Mouse (Mus musculus): ENCODE measurements around the gene Ralgps1. TPM values are rescaled to one million over a fixed set of nuclear protein-coding genes. Genes with fewer than 3 reads are reported as not detected.

Ralgps1 gene
- polyA plus RNA-seq, 1 experiment from 2014 or later, result 2.2 TPM

DNA sequence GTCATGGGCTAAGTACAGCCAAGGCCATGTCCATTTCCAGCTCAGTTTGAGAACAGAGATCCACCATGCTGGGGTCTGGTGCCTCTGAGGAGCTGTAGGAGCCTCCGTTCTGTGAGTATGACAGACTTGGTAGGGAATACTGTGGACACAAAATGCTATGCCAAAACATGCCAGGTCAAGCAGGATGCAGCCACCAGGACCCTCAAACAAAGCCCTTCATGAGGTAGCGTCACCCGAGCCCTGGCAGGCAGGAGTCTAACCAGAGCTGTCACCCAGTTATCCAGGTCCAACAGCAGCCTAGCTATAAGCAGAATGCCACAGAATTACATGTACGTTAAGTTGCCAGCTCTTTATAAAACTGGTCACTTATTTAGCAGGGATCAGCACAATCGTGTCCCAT is 51.8 kb downstream of the Ralgps1 start:
- Histone ChIP-seq H3K27ac (replicated peaks) (no peak overlapping the region), H3K9ac (ENCODE audit: low read length) (no peak overlapping the region), H3K4me3 (ENCODE audit: low read depth, low read length) (no peak overlapping the region), H3K27me3 (ENCODE audit: control insufficient read depth, insufficient read depth, low read length) (no peaks in the 10 kb centered on the region), H3K9me3 (ENCODE audit: control insufficient read depth, low read length) (no peaks in the 10 kb centered on the region), H3K4me1 (replicated peaks; ENCODE audit: control insufficient read depth, insufficient read depth) (0 out of 2 replicates have a peak, but pooled peaks cover 3% of the 10 kb centered on the region), H3K4me2 (replicated peaks; ENCODE audit: low read depth) (no peak overlapping the region), H3K36me3 (ENCODE audit: control insufficient read depth, insufficient read depth, low read length) (no peaks in the 10 kb centered on the region)
- no peak for DNase-seq (ENCODE audit: low spot score)
- 88% methylated on average over 5 of the region's 5 CpGs for WGBS
- ATAC-seq (ENCODE audit: low FRiP score, low TSS enrichment), result no peak
- TF ChIP-seq CTCF (IDR thresholded peaks at IDR 0.05; ENCODE audit: low read depth) (no peak), EP300 (optimal IDR thresholded peaks at IDR 0.05) (no peak)

DNA sequence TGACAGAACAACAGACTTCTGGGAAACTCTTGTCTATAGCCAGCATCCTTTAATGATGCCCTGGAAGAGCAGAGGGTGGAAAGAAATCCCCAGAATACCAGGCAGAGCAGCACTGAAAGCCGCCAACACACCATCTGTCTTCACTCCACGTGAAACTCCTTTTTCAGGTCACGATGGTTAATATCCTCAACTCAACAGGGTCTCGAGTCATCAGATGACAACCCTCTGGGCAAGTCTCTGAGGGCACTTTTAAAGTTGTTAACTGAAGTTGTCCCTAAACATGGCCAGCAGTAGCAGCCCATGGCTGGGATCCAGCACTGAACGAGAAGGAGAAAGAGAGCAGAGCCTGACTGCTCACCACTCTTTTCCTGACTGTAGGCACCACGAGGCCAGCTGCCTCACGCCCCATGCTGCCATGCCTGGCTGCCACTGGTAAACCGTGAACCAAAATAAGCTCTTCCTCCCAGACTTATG is 52.8 kb downstream of the Ralgps1 start:
- 62% methylated on average over 8 of the region's 8 CpGs for WGBS
- H3K4me1 ChIP-seq (replicated peaks; ENCODE audit: control insufficient read depth, insufficient read depth), result 0 out of 2 replicates have a peak, but pooled peaks cover 3% of the 10 kb centered on the region
- no peak overlapping the region for H3K9ac ChIP-seq (ENCODE audit: low read length)
- no peaks in the 10 kb centered on the region for H3K9me3 ChIP-seq (ENCODE audit: control insufficient read depth, low read length)
- H3K36me3 ChIP-seq (ENCODE audit: control insufficient read depth, insufficient read depth, low read length), result no peaks in the 10 kb centered on the region
- no peak for ATAC-seq (ENCODE audit: low FRiP score, low TSS enrichment)
- H3K4me3 ChIP-seq (ENCODE audit: low read depth, low read length), result no peak overlapping the region
- H3K27me3 ChIP-seq (ENCODE audit: control insufficient read depth, insufficient read depth, low read length), result no peaks in the 10 kb centered on the region
- TF ChIP-seq EP300 (optimal IDR thresholded peaks at IDR 0.05) (no peak), CTCF (IDR thresholded peaks at IDR 0.05; ENCODE audit: low read depth) (no peak)
- H3K27ac ChIP-seq (replicated peaks), result no peak overlapping the region
- no peak for DNase-seq (ENCODE audit: low spot score)
- H3K4me2 ChIP-seq (replicated peaks; ENCODE audit: low read depth), result no peak overlapping the region

DNA sequence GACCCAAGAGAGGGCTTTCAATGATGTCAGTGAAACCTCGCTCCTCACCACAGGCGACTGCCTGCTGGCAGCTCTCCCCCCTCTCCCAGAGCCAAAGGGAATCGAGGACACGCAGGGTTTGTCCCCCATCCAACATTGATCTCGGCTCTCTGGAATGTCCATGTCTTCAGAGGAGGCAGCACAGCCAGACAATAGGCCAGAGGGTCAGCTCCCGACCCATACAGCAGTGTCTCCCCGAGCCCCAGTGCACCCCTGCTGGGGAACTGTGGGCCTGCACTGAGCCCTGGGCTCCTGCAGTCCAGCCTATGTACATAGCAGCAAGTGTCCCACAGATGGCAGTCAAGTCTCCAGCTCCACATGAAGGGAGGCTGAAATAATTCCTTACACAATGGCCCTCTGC is 54.8 kb downstream of the Ralgps1 start:
- H3K4me3 ChIP-seq (ENCODE audit: low read depth, low read length), result no peak overlapping the region
- no peak overlapping the region for H3K4me2 ChIP-seq (replicated peaks; ENCODE audit: low read depth)
- WGBS, result 27% methylated on average over 7 of the region's 7 CpGs
- no peaks in the 10 kb centered on the region for H3K36me3 ChIP-seq (ENCODE audit: control insufficient read depth, insufficient read depth, low read length)
- no peaks in the 10 kb centered on the region for H3K9me3 ChIP-seq (ENCODE audit: control insufficient read depth, low read length)
- 0 out of 2 replicates have a peak, but pooled peaks cover 3% of the 10 kb centered on the region for H3K4me1 ChIP-seq (replicated peaks; ENCODE audit: control insufficient read depth, insufficient read depth)
- DNase-seq (ENCODE audit: low spot score) (peak; percentile 83), ATAC-seq (ENCODE audit: low FRiP score, low TSS enrichment) (peak; percentile 94)
- H3K9ac ChIP-seq (ENCODE audit: low read length), result no peak overlapping the region
- H3K27me3 ChIP-seq (ENCODE audit: control insufficient read depth, insufficient read depth, low read length), result no peaks in the 10 kb centered on the region
- TF ChIP-seq EP300 (optimal IDR thresholded peaks at IDR 0.05), result no peak
- peak; percentile 96 for TF ChIP-seq CTCF (IDR thresholded peaks at IDR 0.05; ENCODE audit: low read depth)
- H3K27ac ChIP-seq (replicated peaks), result peak overlapping the region; percentile 82

DNA sequence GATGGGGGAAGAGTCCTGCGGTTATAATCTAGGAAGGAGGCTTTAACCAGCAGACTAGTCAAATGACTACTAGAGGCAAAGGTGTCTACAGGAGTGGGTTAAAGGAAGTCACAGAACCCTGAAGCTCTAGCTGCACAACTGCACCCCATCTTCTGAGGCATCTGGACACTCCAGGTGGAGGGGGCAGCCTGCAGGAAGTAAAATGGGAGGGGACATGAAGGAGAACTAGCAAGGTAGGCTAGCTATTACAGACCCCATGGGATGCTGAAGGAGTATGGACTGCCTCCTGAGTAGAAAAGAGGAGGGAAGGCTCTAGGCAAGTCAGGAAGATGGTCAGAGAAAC is 55.3 kb downstream of the Ralgps1 start:
- Histone ChIP-seq H3K4me1 (replicated peaks; ENCODE audit: control insufficient read depth, insufficient read depth) (0 out of 2 replicates have a peak, but pooled peaks cover 3% of the 10 kb centered on the region), H3K27ac (replicated peaks) (peak overlapping the region; percentile 82), H3K4me2 (replicated peaks; ENCODE audit: low read depth) (no peak overlapping the region), H3K9ac (ENCODE audit: low read length) (0 out of 2 replicates have a peak overlapping the region, but pooled peaks have one; percentile 18), H3K36me3 (ENCODE audit: control insufficient read depth, insufficient read depth, low read length) (no peaks in the 10 kb centered on the region), H3K4me3 (ENCODE audit: low read depth, low read length) (no peak overlapping the region), H3K27me3 (ENCODE audit: control insufficient read depth, insufficient read depth, low read length) (no peaks in the 10 kb centered on the region), H3K9me3 (ENCODE audit: control insufficient read depth, low read length) (no peaks in the 10 kb centered on the region)
- no peak for TF ChIP-seq EP300 (optimal IDR thresholded peaks at IDR 0.05)
- TF ChIP-seq CTCF (IDR thresholded peaks at IDR 0.05; ENCODE audit: low read depth), result no peak
- DNase-seq (ENCODE audit: low spot score) (no peak), ATAC-seq (ENCODE audit: low FRiP score, low TSS enrichment) (no peak)
- WGBS, result 80% methylated on average over 1 of the region's 1 CpGs

DNA sequence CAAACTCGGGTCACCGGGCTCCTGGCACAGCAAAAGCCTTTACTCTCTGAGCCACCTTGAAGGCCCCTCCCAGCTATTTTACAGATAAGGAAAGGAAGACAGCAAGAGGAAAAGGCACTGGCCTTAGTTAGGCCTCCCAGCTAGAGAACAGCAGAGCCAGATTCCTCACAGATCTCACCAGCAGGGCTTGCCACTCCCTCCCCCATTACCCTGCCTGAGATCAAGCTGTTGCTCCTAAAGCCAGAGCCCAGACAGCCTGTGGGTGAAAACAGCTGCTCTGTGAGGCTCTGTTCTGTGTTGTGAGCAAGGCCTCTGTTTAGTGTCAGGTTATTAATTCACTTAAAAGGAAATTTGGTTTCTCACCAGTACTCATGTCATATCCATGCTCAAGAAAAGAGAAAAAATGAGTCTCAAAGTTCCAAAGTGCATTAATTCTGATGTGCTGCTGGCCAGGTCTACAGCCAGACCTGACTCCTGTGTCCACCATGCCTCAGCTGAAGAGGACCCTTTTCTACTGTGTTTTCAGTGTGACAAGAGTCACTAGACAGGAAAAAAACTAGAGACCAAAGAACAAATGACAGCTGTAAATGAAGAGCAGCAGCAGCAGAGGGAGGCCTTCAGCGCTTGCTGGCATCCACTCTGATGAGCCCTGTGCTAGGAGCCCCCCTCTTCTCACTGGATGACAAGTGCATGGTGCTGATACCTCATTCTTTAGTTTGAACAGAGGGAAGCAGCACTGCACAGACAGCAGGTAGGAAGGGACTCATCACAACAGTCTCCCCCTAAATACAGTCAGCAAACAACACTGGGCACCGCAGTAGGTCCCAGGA is 55.8 kb downstream of the Ralgps1 start:
- Histone ChIP-seq H3K4me2 (replicated peaks; ENCODE audit: low read depth) (no peak overlapping the region), H3K27me3 (ENCODE audit: control insufficient read depth, insufficient read depth, low read length) (no peaks in the 10 kb centered on the region), H3K4me3 (ENCODE audit: low read depth, low read length) (no peak overlapping the region), H3K4me1 (replicated peaks; ENCODE audit: control insufficient read depth, insufficient read depth) (0 out of 2 replicates have a peak, but pooled peaks cover 3% of the 10 kb centered on the region), H3K9ac (ENCODE audit: low read length) (no peak overlapping the region), H3K27ac (replicated peaks) (peak overlapping the region; percentile 82), H3K36me3 (ENCODE audit: control insufficient read depth, insufficient read depth, low read length) (no peaks in the 10 kb centered on the region), H3K9me3 (ENCODE audit: control insufficient read depth, low read length) (no peaks in the 10 kb centered on the region)
- 60% methylated on average over 4 of the region's 4 CpGs for WGBS
- ATAC-seq (ENCODE audit: low FRiP score, low TSS enrichment) (peak; percentile 56; the same call in 1 of the 2 replicates), DNase-seq (ENCODE audit: low spot score) (peak; percentile 42)
- TF ChIP-seq EP300 (optimal IDR thresholded peaks at IDR 0.05), result no peak
- TF ChIP-seq CTCF (IDR thresholded peaks at IDR 0.05; ENCODE audit: low read depth), result peak; percentile 19; the same call in 1 of the 2 replicates

DNA sequence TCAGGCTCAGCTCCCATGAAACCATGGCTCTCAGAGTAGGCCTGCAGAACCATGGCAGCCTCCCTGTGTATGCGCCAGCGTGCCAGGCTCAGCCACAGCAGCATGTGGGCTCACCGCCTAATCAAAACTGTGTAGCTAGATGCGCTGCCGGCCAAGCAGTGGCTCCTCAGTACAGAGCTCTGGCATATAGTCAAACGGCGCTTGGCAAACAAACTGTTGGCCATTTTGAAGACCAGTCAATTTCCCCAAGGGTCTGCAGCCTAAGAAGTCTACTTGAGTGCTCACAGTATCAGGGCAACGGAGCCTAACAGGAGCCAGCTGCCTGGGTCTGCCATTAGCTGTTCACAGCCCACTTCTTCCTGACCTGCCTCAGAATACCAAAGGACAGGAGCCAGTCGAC is 61.9 kb downstream of the Ralgps1 start:
- no peak overlapping the region for H3K4me3 ChIP-seq (ENCODE audit: low read depth, low read length)
- no peak overlapping the region for H3K27ac ChIP-seq (replicated peaks)
- 84% methylated on average over 9 of the region's 9 CpGs for WGBS
- TF ChIP-seq EP300 (optimal IDR thresholded peaks at IDR 0.05) (no peak), CTCF (IDR thresholded peaks at IDR 0.05; ENCODE audit: low read depth) (no peak)
- no peak for ATAC-seq (ENCODE audit: low FRiP score, low TSS enrichment)
- H3K36me3 ChIP-seq (ENCODE audit: control insufficient read depth, insufficient read depth, low read length), result no peaks in the 10 kb centered on the region
- H3K9ac ChIP-seq (ENCODE audit: low read length), result no peak overlapping the region
- DNase-seq (ENCODE audit: low spot score), result no peak
- H3K4me2 ChIP-seq (replicated peaks; ENCODE audit: low read depth), result no peak overlapping the region
- no peaks in the 10 kb centered on the region for H3K4me1 ChIP-seq (replicated peaks; ENCODE audit: control insufficient read depth, insufficient read depth)
- no peaks in the 10 kb centered on the region for H3K9me3 ChIP-seq (ENCODE audit: control insufficient read depth, low read length)
- H3K27me3 ChIP-seq (ENCODE audit: control insufficient read depth, insufficient read depth, low read length), result no peaks in the 10 kb centered on the region
